Mouse (Mus musculus): ENCODE data around the gene Prn. TPM values are rescaled to one million over a fixed set of nuclear protein-coding genes. Genes with fewer than 3 reads are reported as not detected.

The Prn gene
- polyA plus RNA-seq, 1 experiment from 2014 or later: not detected

DNA sequence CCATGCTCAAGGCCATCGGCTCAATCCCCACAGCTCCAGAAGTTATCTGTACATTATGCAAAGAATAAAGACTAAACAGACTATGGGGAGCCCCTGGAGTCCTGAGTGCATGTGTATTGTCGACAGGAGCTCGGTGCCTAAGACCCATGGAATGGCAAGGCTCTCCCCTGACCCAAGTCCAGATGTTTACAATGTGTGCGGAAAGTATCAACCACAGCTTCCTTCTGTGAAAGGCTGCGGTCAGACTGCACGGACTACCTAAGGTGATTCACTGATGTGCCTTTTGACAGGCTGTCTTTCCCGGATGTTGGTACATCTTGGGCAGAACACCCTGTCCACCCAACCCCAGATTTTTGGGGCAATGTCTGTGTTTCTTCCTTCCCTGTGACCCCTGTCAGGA is 21.5 kb upstream of the Prn start:
- no peaks in the 10 kb centered on the region for H3K9me3 ChIP-seq (replicated peaks)
- H3K27ac ChIP-seq (replicated peaks): no peak overlapping the region
- H3K4me3 ChIP-seq (replicated peaks): no peak overlapping the region
- H3K4me2 ChIP-seq (replicated peaks): no peak overlapping the region
- ATAC-seq (ENCODE audit: insufficient number of reproducible peaks, low FRiP score, low TSS enrichment, low read depth): no peak
- no peaks in the 10 kb centered on the region for H3K36me3 ChIP-seq
- 50% methylated on average over 7 of the region's 7 CpGs for WGBS
- H3K4me1 ChIP-seq: 0 out of 2 replicates have a peak, but pooled peaks cover 6% of the 10 kb centered on the region
- no peak overlapping the region for H3K9ac ChIP-seq
- no peaks in the 10 kb centered on the region for H3K27me3 ChIP-seq

DNA sequence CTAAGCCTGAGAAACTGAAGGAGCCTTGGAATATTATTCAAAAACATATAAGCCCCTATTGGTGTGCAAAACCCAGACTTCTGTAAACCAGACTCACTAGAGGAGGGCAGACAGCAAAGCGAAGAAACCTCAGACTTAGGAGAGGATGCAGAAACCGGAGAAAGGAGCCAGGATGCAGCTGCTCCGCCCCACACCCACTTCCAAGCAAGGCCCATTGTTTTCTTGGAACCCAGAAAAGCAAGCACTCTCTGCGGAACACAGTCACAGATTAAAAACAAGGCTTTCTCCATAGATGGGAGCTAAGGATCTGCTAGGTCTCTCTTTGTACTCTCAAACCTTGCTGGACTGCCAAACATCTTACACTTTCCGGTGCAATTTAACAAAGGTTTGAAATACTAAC is 17.2 kb upstream of the Prn start:
- H3K4me3 ChIP-seq (replicated peaks): no peak overlapping the region
- 32% methylated on average over 5 of the region's 5 CpGs for WGBS
- 0 out of 2 replicates have a peak, but pooled peaks cover 6% of the 10 kb centered on the region for H3K4me1 ChIP-seq
- no peak overlapping the region for H3K27ac ChIP-seq (replicated peaks)
- H3K9me3 ChIP-seq (replicated peaks): no peaks in the 10 kb centered on the region
- H3K27me3 ChIP-seq: no peaks in the 10 kb centered on the region
- 0 out of 2 replicates have a peak, but pooled peaks have one; percentile 39 for ATAC-seq (ENCODE audit: insufficient number of reproducible peaks, low FRiP score, low TSS enrichment, low read depth)
- no peak overlapping the region for H3K4me2 ChIP-seq (replicated peaks)
- H3K9ac ChIP-seq: no peak overlapping the region
- H3K36me3 ChIP-seq: no peaks in the 10 kb centered on the region

DNA sequence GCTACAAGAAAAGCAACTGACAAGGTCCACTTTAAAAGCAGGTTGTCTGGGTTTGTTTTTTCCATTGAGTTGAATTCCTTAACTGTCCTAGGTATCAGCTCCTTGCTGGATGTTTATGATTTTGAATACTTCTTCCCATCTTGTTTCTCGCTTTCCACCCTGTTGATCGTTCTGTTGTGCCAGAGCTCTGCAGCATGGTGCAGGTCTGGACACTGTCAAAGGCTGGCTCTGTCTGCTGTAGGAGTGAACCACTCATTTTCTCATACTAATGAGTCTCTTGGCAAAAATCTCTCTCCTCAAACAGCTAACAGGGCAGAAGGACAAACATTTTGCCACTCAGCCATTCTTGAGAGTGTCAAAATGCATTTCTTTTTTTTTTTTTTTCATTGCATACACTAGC is 14.7 kb upstream of the Prn start:
- Histone ChIP-seq H3K9ac (no peak overlapping the region), H3K9me3 (replicated peaks) (no peaks in the 10 kb centered on the region), H3K36me3 (no peaks in the 10 kb centered on the region), H3K4me1 (no peaks in the 10 kb centered on the region), H3K4me2 (replicated peaks) (no peak overlapping the region), H3K27ac (replicated peaks) (no peak overlapping the region), H3K27me3 (no peaks in the 10 kb centered on the region), H3K4me3 (replicated peaks) (no peak overlapping the region)
- ATAC-seq (ENCODE audit: insufficient number of reproducible peaks, low FRiP score, low TSS enrichment, low read depth): no peak
- WGBS: 70% methylated on average over 2 of the region's 2 CpGs

DNA sequence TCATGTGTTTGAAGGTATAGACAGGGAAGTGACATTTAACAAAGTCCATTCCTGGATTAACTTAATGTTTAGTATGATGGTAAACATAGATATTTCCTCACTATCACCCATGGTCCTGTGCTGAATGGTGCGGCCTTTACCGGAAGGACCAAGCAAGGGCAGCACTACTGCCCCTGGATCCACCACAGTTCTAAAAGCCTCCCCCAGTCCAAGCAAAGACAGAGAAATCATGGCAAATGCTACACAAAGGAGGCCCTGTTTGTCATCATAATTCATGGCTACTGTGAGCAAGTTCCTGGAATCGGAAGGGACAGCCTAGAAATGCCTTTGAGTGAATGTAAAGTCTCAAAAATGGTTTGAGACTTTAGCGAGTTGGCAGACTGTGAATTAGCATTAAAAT is 13.7 kb upstream of the Prn start:
- Histone ChIP-seq H3K4me3 (replicated peaks) (no peak overlapping the region), H3K4me2 (replicated peaks) (no peak overlapping the region), H3K27me3 (no peaks in the 10 kb centered on the region), H3K4me1 (no peaks in the 10 kb centered on the region), H3K9ac (no peak overlapping the region), H3K36me3 (no peaks in the 10 kb centered on the region), H3K9me3 (replicated peaks) (no peaks in the 10 kb centered on the region), H3K27ac (replicated peaks) (no peak overlapping the region)
- ATAC-seq (ENCODE audit: insufficient number of reproducible peaks, low FRiP score, low TSS enrichment, low read depth): no peak
- 88% methylated on average over 4 of the region's 4 CpGs for WGBS

DNA sequence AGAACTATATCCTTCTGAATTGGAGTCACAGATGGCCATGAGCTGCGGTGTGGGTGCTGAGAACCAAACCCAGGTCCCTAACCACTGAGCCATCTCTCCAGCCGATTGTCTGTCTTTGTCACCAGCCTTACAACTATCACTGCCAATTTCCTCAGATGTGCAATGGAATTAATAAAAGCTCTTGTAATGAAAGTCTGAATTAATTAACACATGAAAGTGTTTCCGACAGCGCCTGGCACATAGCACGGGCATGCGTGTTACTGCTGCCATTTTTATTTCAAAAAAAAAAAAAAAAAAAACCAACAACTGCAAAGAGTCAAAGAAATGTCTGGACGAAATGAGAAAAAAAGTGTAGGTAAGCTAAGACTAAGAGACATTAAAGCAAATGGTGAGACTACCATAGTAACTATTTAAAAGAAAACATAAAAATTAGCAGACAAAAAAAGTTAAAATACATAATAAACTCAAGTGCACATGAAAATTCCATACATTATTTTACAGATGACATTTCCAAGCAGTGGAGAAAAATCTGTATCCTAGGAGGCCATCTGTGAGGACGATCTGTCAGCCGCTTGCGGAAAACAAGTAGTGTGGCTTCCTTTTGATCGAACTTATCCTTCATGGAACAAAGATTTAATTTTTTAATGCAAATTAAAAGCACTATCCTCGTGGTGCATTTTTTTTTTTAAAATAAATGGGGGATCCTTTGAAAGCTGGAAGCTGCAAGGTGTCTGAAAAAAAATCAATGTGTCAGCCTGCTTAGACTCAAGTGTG is 12.2 kb upstream of the Prn start:
- no peaks in the 10 kb centered on the region for H3K27me3 ChIP-seq
- no peak overlapping the region for H3K9ac ChIP-seq
- 85% methylated on average over 12 of the region's 12 CpGs for WGBS
- ATAC-seq (ENCODE audit: insufficient number of reproducible peaks, low FRiP score, low TSS enrichment, low read depth): no peak
- H3K36me3 ChIP-seq: no peaks in the 10 kb centered on the region
- H3K9me3 ChIP-seq (replicated peaks): no peaks in the 10 kb centered on the region
- H3K27ac ChIP-seq (replicated peaks): no peak overlapping the region
- no peak overlapping the region for H3K4me2 ChIP-seq (replicated peaks)
- no peak overlapping the region for H3K4me3 ChIP-seq (replicated peaks)
- H3K4me1 ChIP-seq: no peaks in the 10 kb centered on the region

DNA sequence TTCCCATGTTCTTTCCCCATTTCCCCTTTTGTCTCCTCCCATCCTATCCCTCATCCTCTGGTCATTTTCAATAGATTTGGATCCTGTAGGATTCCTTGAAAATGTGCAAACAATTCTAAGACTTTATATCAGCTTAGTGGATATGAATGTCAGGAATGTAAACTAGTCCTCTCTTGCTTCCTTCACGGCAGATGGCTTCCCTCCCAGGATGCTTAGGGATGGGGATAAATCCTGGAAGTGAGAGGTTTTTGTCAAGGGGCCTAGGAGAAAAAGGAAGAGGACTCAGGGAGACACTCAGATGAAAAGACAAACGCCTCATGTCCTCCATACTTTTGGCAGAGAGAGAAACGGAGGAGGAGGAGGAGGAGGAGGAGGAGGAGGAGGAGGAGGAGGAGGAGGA is 7.3 kb upstream of the Prn start:
- no peak overlapping the region for H3K27ac ChIP-seq (replicated peaks)
- no peaks in the 10 kb centered on the region for H3K4me1 ChIP-seq
- no peaks in the 10 kb centered on the region for H3K27me3 ChIP-seq
- no peaks in the 10 kb centered on the region for H3K9me3 ChIP-seq (replicated peaks)
- H3K4me2 ChIP-seq (replicated peaks): no peak overlapping the region
- no peak overlapping the region for H3K9ac ChIP-seq
- H3K36me3 ChIP-seq: no peaks in the 10 kb centered on the region
- H3K4me3 ChIP-seq (replicated peaks): no peak overlapping the region
- 38% methylated on average over 2 of the region's 3 CpGs for WGBS
- ATAC-seq (ENCODE audit: insufficient number of reproducible peaks, low FRiP score, low TSS enrichment, low read depth): no peak

DNA sequence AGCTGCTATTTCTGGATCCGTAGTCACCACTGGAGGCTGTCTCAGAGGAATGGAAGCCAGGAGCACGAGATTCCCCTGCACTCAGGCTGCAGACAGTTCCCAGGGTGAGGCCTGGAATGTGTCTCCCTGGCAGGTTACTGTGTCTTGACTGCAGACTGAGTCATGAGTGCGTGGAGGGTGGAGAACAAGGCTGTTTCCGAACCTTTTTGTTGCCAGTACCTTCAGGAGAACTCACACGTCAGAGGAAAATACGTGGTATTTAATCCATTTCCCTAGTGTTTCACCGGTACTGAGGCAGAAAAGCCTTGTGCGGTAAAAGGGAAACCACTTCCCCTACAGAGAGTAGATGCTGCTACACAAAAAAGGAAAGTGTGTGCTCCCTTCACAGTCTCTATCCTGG is 6.9 kb upstream of the Prn start:
- ATAC-seq (ENCODE audit: insufficient number of reproducible peaks, low FRiP score, low TSS enrichment, low read depth): no peak
- Histone ChIP-seq H3K4me2 (replicated peaks) (no peak overlapping the region), H3K9me3 (replicated peaks) (no peaks in the 10 kb centered on the region), H3K9ac (no peak overlapping the region), H3K27me3 (no peaks in the 10 kb centered on the region), H3K4me1 (no peaks in the 10 kb centered on the region), H3K36me3 (no peaks in the 10 kb centered on the region), H3K4me3 (replicated peaks) (no peak overlapping the region), H3K27ac (replicated peaks) (no peak overlapping the region)
- 39% methylated on average over 8 of the region's 8 CpGs for WGBS

DNA sequence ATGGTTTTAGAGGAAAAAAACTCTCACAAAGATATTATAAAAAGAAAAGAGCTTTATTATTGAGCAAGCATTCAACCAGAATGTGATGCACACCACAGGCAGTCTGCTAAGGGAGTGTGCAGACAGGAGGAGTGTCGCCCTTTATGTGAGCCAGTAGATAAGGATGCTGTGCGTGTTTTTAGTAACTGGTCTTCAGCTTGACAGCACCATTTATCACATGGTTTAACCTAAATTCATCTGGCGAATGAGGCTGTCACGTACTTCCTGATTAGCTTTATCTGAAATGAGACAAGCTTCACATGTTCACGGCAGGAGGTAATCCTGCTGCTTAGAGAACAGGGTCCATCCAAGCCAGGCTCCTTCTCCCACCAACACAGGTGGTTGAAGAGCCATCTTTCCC is 4.7 kb upstream of the Prn start:
- H3K9ac ChIP-seq: no peak overlapping the region
- H3K36me3 ChIP-seq: no peaks in the 10 kb centered on the region
- H3K4me2 ChIP-seq (replicated peaks): no peak overlapping the region
- H3K9me3 ChIP-seq (replicated peaks): no peaks in the 10 kb centered on the region
- 81% methylated on average over 5 of the region's 5 CpGs for WGBS
- H3K27me3 ChIP-seq: no peaks in the 10 kb centered on the region
- no peak for ATAC-seq (ENCODE audit: insufficient number of reproducible peaks, low FRiP score, low TSS enrichment, low read depth)
- H3K4me1 ChIP-seq: peaks cover 5% of the 10 kb centered on the region; the same call in 1 of the 2 replicates
- no peak overlapping the region for H3K4me3 ChIP-seq (replicated peaks)
- H3K27ac ChIP-seq (replicated peaks): no peak overlapping the region

DNA sequence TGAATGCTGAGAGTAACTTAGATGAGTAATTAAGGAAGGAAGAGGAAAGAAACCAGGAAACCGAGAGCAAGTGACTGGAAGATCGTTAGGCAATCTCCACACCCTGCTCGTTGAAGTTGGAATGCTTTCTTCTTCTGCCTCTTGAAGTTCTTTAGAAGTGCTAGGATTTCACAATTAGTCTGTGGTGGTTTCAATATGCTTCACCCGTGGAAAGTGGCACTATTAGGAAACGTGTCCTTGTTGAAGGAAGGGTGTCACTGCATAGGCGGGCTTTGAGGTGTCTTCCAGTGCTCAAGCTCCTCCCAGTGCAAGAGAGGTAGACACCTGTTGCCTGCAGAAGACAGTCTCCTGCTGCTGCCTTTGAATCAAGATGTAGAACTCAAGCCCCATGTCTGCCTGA is 4.0 kb upstream of the Prn start:
- Histone ChIP-seq H3K4me3 (replicated peaks) (no peak overlapping the region), H3K27me3 (no peaks in the 10 kb centered on the region), H3K36me3 (no peaks in the 10 kb centered on the region), H3K9ac (no peak overlapping the region), H3K4me1 (peaks cover 8% of the 10 kb centered on the region), H3K27ac (replicated peaks) (no peak overlapping the region), H3K9me3 (replicated peaks) (no peaks in the 10 kb centered on the region), H3K4me2 (replicated peaks) (no peak overlapping the region)
- ATAC-seq (ENCODE audit: insufficient number of reproducible peaks, low FRiP score, low TSS enrichment, low read depth): no peak
- WGBS: 71% methylated on average over 6 of the region's 6 CpGs

DNA sequence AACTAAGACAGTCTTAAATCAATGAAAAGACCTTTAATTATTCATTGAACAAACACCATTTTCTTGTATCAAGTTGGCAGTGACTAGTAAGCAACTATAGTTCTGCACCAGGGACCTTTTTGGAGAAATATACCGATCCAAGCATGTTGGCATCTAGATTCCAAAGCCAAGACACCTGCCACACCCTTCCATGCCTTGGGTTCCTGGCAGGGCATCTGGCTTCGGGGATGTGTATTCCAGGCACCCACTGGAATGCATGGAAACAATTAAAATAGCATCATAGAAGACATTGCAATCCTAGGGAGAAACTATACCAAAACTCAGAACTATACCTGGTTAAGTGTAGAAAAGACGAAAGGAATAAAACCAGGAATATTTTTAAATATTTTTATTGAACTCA is 3.5 kb upstream of the Prn start:
- Histone ChIP-seq H3K9me3 (replicated peaks) (no peaks in the 10 kb centered on the region), H3K9ac (no peak overlapping the region), H3K27me3 (no peaks in the 10 kb centered on the region), H3K4me3 (replicated peaks) (no peak overlapping the region), H3K4me1 (peaks cover 13% of the 10 kb centered on the region), H3K27ac (replicated peaks) (no peak overlapping the region), H3K4me2 (replicated peaks) (no peak overlapping the region), H3K36me3 (no peaks in the 10 kb centered on the region)
- no peak for ATAC-seq (ENCODE audit: insufficient number of reproducible peaks, low FRiP score, low TSS enrichment, low read depth)
- 70% methylated on average over 3 of the region's 3 CpGs for WGBS

DNA sequence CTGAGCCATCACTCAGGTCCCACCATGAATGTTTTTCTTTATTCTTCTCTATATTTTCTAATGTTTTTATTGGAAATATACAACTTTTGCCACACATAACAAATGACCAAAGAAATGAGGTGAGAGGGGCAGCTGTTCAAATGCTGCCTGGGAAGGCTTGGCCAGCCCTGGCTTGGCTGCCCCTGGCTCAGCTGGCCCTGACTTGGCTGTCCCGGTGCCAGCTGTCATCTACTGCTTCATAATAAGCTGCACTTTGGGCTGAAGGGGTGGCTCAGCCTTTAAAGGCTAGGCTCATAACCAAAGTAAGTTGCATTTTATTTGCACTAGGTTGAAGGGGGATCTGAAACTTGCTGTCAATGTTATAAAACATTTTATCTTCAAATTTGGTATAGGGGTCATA is 2.9 kb upstream of the Prn start:
- Histone ChIP-seq H3K4me1 (peaks cover 18% of the 10 kb centered on the region), H3K36me3 (no peaks in the 10 kb centered on the region), H3K4me3 (replicated peaks) (no peak overlapping the region), H3K9ac (no peak overlapping the region), H3K9me3 (replicated peaks) (no peaks in the 10 kb centered on the region), H3K27ac (replicated peaks) (no peak overlapping the region), H3K4me2 (replicated peaks) (no peak overlapping the region), H3K27me3 (no peaks in the 10 kb centered on the region)
- no peak for ATAC-seq (ENCODE audit: insufficient number of reproducible peaks, low FRiP score, low TSS enrichment, low read depth)
- 58% methylated on average over 1 of the region's 1 CpGs for WGBS

DNA sequence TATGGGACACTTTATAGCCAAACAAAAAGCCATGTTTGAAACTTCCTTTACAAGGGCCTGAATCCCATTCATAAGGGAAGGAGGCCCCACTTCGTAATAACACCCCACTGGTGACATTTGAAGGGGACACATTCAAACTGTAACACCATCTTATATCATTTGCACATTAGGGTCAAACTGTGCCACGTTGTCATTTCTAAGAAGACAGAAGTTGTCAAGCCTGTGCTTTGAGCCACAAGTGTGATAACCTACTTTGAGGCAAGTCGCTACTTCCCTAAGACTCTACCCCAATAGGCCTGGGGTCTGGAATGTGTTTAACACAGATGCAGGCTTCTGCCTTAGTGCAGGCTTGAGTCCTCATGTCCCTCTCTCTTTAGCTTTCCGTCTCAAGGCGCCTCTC is 2.4 kb upstream of the Prn start:
- Histone ChIP-seq H3K27me3 (no peaks in the 10 kb centered on the region), H3K4me2 (replicated peaks) (no peak overlapping the region), H3K4me1 (peaks cover 18% of the 10 kb centered on the region), H3K4me3 (replicated peaks) (no peak overlapping the region), H3K36me3 (no peaks in the 10 kb centered on the region), H3K9ac (no peak overlapping the region), H3K27ac (replicated peaks) (no peak overlapping the region), H3K9me3 (replicated peaks) (no peaks in the 10 kb centered on the region)
- WGBS: 68% methylated on average over 5 of the region's 5 CpGs
- no peak for ATAC-seq (ENCODE audit: insufficient number of reproducible peaks, low FRiP score, low TSS enrichment, low read depth)
